Mouse (Mus musculus): ENCODE data around the gene Cnksr2. TPM values are rescaled to one million over a fixed set of nuclear protein-coding genes. Genes with fewer than 3 reads are reported as not detected.

Cnksr2 gene
- 0.06 TPM in 1 of 2 replicates, not detected in the other for polyA plus RNA-seq (2012; rRNA removed; ENCODE audit: low replicate concordance)

GRCm38 (mm10) chrX:158043057-158043843, at the start of gene Cnksr2:
Cnksr2 (minus strand) TSS chrX:158043294.

GRCm38 (mm10) chrX:157818207-157818920, 224.7 kb downstream of the Cnksr2 start, which contains the start of gene Klhl34:
Klhl34 (plus strand) TSS chrX:157818435.

Other genes starting within 250 kb of the Cnksr2 start
- not detected in 2 replicates for gene Klhl34, start 224.9 kb downstream of the Cnksr2 start, polyA plus RNA-seq (2012; rRNA removed; ENCODE audit: low replicate concordance)